Mouse (Mus musculus) spleen, adult 2 months (tissue): ENCODE results near the gene Scml4.

ENCODE experiments used
- CTCF ChIP-seq: fragments of 200-500 bp; IDR thresholded peaks from 2 replicates; pipeline ENCODE4 v1.5.1; 2011; ENCODE audit warnings: mild to moderate bottlenecking, inconsistent platforms; ENCODE audit not compliant: insufficient read depth, insufficient read length, insufficient replicate concordance; ENCODE audit errors: extremely low read depth
- POLR2A ChIP-seq: fragments of 200-500 bp; IDR thresholded peaks from 2 replicates; pipeline ENCODE4 v1.6.1; 2011; ENCODE audit warnings: low read depth, low read length, inconsistent platforms

DNA sequence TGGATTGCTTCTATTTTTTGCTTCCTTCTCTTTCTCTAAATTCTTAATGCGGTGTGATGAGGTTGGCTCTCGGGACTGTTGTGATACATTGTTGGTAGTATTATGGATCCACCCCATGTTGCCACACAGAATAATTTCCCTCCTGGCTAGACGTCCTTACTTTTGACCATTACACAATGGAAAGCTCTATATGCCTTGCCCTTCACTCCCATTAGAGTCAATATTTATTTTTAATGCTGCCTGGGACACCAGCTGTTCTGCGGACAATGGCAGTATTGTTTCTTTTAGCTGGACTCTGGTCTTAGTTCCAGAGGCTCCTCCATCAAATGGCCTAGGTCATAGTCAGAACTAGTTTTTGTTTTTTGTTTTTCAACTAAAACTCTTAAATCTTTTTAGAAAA is 32.1 kb downstream of the Scml4 start:
- TF ChIP-seq CTCF (no peak), POLR2A (no peak)
